Mouse (Mus musculus): ENCODE data around the gene Klc3.

Gene Klc3

DNA sequence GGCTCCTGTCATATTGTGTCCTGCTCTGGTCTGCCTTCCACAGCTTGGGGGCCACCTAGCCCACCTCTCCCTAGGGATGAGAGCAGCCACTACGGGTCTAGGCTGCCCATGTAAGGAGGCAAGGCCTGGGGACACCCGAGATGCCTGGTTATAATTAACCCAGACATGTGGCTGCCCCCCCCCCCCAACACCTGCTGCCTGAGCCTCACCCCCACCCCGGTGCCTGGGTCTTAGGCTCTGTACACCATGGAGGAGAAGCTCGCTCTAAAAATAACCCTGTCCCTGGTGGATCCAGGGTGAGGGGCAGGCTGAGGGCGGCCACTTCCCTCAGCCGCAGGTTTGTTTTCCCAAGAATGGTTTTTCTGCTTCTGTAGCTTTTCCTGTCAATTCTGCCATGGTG lies 5.8 kb upstream of the Klc3 start:
- no peak for DNase-seq (ENCODE audit: low read depth, low spot score)

- peak; percentile 81 for DNase-seq (ENCODE audit: low read depth, low spot score)
These were observed 1.5 kb upstream of the Klc3 start for GRCm38 (mm10) chr7:19405417-19405816.

DNA sequence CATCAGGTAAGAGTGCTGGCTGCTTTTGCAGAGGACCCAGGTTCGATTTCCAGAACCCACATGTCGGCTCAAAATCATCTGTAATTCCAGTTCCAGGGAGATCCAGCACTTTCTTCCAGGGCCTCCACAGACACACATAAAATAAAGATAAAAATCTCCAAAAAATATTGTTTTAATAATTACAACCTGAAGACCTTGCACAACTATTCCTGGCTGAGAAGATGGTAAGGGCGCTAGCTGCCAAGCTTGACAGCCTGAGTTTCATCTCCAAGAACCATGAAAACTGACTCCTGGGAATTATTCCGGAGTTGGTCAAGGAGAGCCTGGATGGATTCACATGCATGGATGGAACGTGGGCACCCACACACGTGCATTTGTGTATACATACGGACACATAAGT lies 572 bp upstream of the Klc3 start, which contains the start of gene Ckm:
TSS of gene Ckm (plus strand) at position 301 of the 400 bp plus-strand sequence.
- DNase-seq (ENCODE audit: low read depth, low spot score) = no peak

GRCm38 (mm10) chr7:19402535-19403112 lies 1.3 kb downstream of the Klc3 start:
- no peak for DNase-seq (ENCODE audit: low read depth, low spot score)

DNA sequence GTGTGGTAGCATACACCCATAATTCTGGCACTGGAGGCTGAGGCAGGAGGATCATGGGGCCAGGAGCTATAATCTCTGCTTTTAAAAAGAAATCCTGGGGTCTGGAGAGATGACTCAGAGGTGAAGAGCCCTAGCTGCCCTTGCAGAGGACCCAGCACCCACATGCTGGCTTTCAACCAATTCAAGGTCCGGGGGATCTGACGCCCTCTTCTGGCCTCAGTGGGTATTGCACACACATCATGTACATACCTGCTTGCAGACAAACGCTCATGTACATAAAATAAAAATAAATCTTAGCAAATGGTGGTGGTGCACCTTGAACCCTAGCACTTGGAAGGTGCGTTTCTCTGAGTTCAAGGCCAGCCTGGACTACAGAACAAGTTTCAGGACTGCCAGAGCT lies 3.0 kb downstream of the Klc3 start:
- peak; percentile 87 for DNase-seq (ENCODE audit: low read depth, low spot score)

DNA sequence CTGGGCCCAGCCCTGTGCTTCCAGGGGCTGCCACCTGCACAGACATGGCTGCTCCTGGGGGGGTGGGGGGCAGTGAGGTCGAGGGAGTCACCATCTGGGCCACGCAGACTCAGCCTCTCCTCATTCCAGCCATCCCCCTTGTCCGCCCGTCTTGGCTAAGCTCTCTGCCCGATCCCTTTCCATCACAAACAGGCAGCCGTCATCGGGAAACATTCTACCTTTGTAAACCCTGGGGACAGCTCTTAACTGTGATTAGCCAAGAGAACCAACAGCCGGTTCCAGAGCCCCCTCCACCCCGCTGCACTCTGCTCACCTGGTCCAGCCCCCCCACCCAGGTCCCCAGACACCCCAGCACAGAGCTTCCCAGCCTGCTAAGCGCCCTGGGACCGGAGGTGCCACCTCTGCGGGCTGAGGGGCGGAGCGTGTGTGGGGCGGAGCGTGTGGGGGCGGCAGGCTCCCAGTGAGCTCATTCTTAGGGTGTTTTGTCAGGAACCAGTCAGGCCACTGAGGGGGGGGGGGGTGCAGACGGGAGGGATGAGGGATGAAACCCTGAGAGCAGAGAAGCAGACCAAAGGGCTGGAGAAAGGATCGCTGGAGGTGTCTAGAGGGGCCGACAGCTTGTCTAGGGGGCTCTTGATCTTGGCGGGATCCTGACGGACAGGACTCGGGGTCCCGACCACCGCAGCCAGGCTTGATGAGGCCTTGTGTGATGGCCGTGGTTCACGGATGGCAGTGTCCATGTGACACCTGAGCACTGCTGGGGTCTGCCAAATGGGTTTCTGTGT lies 4.2 kb downstream of the Klc3 start:
- DNase-seq (ENCODE audit: low read depth, low spot score) = peak; percentile 71

GRCm38 (mm10) chr7:19394484-19394883 lies 9.4 kb downstream of the Klc3 start:
- DNase-seq (ENCODE audit: low read depth, low spot score) = no peak

- DNase-seq (ENCODE audit: low read depth, low spot score) = no peak
These were observed 15.0 kb downstream of the Klc3 start for GRCm38 (mm10) chr7:19388699-19389413.

GRCm38 (mm10) chr7:19383708-19384107 lies 20.2 kb downstream of the Klc3 start:
- no peak for DNase-seq (ENCODE audit: low read depth, low spot score)

GRCm38 (mm10) chr7:19382166-19382541 lies 21.8 kb downstream of the Klc3 start:
- no peak for DNase-seq (ENCODE audit: low read depth, low spot score)

DNA sequence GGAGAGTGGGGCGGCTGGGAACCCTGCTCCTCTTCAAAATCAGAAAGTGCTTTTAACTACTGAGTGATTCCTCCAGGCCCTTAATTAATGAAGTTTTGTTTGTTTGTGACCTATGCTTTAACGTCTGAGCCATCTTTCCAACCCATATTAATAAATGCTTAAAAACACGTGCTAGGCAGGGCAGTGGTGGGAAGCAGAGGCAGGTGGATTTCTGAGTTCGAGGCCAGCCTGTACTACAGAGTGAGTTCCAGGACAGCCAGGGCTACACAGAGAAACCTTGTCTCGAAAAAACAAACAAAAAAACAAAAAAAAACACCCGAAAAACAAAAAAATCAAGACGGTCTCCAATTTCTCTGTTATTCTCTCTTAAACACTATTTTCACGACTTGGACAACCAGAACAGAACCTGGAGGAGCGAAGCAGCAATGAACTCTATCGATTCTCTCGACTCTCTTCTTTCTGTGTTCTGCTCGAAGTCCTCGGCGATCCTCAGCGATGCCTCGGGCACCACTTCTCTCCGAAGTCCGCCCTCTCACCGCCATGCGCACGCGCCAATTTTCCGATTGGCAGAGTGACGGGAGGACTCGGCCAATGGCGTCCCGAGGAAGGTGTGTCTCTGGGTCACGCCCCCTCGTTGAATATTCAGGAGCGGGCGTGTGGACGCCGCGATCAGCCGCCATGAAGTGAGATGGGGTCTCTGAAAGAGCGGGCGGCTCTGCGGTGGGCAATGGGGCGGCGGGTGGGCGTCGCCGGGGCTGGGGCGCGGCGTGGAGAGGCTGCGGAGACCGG lies 22.3 kb downstream of the Klc3 start, which contains the start of gene Ercc2:
TSS of gene Ercc2 (plus strand) at position 634 of the 789 bp plus-strand sequence.
- DNase-seq (ENCODE audit: low read depth, low spot score) = peak; percentile 100

GRCm38 (mm10) chr7:19378049-19378448 lies 25.9 kb downstream of the Klc3 start:
- no peak for DNase-seq (ENCODE audit: low read depth, low spot score)

- no peak for DNase-seq (ENCODE audit: low read depth, low spot score)
These were observed 27.9 kb downstream of the Klc3 start for GRCm38 (mm10) chr7:19376019-19376418.

- no peak for DNase-seq (ENCODE audit: low read depth, low spot score)
These were observed 28.5 kb downstream of the Klc3 start for GRCm38 (mm10) chr7:19375368-19375767.

DNA sequence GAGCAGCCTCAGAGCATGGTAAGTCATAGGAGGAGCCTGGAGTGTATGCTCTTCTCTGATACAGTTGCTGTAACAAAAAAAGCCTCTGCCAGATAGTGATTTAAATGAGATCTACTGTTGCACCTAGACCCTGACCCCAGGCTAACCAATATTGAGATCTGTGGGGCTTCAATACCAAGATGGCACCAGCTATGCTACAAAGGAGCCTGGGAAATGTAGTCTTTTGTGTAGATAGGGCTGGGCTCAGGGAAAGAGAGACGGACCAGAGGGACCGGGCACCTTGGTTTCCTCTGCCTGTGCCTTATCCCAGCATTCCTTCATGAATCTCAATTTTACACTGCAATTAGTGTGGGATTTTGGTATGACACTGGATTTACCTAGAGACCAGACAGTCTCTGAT lies 30.5 kb downstream of the Klc3 start:
- DNase-seq (ENCODE audit: low read depth, low spot score) = no peak

DNA sequence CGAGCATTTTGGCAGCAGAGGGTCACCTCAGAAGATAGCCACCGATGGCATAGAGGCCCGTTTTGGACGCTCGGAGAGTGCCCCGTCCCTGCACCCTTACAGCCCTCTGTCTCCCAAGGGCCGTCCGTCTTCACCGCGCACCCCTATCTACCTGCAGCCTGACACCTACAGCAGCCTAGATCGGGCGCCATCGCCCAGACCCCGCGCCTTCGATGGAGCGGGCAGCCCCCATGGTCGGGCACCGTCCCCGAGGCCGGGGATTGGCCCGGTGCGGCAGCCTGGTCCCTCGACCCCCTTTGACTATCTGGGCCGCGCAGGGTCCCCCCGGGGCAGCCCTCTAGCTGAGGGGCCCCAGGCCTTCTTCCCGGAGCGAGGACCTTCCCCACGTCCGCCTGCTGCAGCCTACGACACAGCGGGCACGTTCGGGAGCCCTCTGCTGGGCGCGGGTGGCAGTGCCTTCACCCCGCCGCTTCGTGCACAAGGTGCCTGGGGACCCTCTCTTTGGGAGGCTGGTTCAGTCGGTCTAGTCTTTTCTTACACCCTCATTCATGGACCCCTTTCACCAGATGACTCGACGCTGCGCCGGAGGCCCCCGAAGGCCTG lies 34.0 kb downstream of the Klc3 start:
- DNase-seq (ENCODE audit: low read depth, low spot score) = peak; percentile 61

- peak; percentile 74 for DNase-seq (ENCODE audit: low read depth, low spot score)
These were observed 35.5 kb downstream of the Klc3 start for GRCm38 (mm10) chr7:19368380-19368779.

DNA sequence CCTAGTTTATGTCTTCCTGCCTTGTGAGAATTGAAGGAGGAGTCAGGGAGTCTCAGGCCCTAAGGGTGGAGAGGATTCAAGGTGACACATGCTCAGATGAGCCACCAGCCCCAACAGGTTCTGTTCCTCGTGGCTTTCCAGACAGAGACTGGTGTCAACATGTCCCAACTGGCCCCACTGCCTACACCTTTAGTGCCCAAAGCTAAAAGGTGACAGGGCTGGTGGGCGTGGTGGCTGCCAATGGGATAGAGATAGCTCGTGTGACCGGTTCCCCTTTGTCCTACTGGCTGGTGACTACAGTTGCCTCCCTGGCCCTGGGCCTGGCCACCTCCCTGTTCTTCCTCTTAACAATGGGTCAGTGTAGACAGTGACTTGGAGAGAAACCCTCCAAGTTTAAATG lies 38.5 kb downstream of the Klc3 start:
- DNase-seq (ENCODE audit: low read depth, low spot score) = no peak

DNA sequence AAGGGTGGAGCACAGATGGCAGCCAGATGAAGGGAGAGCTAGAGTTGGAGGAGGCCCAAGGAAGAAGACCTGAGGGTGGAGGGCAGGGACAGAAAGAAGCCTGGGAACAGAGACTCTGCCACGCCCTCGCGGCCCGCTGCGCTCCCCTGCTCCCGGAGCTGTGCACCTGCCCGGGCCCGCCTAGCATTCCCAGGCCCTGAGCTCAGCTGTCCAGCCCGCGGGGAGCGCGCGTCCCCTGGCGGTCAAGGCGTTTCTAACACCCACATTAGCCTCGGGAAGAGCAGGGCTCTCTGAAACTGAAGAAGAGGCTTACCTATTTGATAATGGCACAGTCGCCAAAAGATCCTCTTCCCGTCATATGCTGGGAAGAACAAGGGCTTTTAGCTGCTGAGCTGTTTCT lies 40.0 kb downstream of the Klc3 start:
- peak; percentile 96 for DNase-seq (ENCODE audit: low read depth, low spot score)

DNA sequence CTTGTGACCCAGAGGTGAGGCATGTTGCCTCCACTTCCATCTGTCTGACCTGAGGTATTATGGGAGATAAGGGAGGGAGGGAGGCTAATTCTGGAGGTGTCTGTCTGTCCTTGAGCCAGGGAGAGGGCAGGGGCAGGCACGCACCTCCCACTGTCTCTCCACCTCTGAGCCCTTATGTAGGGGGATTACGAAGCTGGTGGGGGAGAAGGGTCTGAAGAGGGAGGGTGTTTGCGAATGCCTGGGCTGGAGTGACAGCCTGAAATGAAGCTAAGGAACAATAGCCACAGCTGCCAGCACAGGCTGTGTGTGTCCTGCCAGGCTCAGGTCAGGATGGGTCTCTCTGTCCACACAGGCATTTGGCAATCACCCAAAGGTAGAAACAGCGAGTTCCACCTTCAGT lies 41.6 kb downstream of the Klc3 start:
- no peak for DNase-seq (ENCODE audit: low read depth, low spot score)

- peak; percentile 81 for DNase-seq (ENCODE audit: low read depth, low spot score)
These were observed 42.2 kb downstream of the Klc3 start for GRCm38 (mm10) chr7:19361720-19362119.

Measured in ZHBTc4 (cell line).